Mouse (Mus musculus) inflammation-experienced regulatory T-cells (primary cell): Measurements from ENCODE around the gene Podn. TPM values are rescaled to one million over a fixed set of nuclear protein-coding genes. Genes with fewer than 3 reads are reported as not detected.

Experiments
- polyA plus RNA-seq, 2 experiments: library from polyadenylated mRNA; unstranded; fragments of 100-300 nt; shearing (Covaris generic); gene quantifications; one replicate each; pipeline ENCODE4 v1.2.1; 2017

The Podn gene
- under 1 TPM in 1 of 2 experiments, not detected in 1; 0.94 TPM for polyA plus RNA-seq

GRCm38 (mm10) chr4:108096345-108096744, at the start of gene Podn:
TSS of gene Podn (minus strand) at chr4:108096445.

GRCm38 (mm10) chr4:108144880-108145279, 48.6 kb upstream of the Podn start, which contains the start of gene Scp2:
TSS of gene Scp2 (minus strand) at chr4:108144998.

GRCm38 (mm10) chr4:107967966-107968682, 128.1 kb downstream of the Podn start, which contains the start of gene Slc1a7:
TSS of gene Slc1a7 (plus strand) at chr4:107968332.

Other genes with a start within 250 kb of the Podn start
- 100 to 1,000 TPM; 119 to 131 TPM for gene Magoh, start 216.7 kb downstream of the Podn start, polyA plus RNA-seq
- 10 to 100 TPM; 54.9 to 81.3 TPM for gene 0610037L13Rik, start 206.6 kb downstream of the Podn start, polyA plus RNA-seq
- gene Cpt2, start 172.8 kb downstream of the Podn start, polyA plus RNA-seq = 10 to 100 TPM; 20.2 to 24.5 TPM
- gene Slc1a7, start 128.1 kb downstream of the Podn start, polyA plus RNA-seq = under 1 TPM in 1 of 2 experiments, not detected in 1; 0.13 TPM
- gene Scp2, start 48.6 kb upstream of the Podn start, polyA plus RNA-seq = 100 to 1,000 TPM; 291 to 308 TPM
- 1 to 10 TPM; 4.5 to 9.0 TPM for gene Echdc2, start 69.0 kb upstream of the Podn start, polyA plus RNA-seq
- gene Zyg11a, start 121.6 kb upstream of the Podn start, polyA plus RNA-seq = not detected
- 10 to 100 TPM; 19.4 to 19.5 TPM for gene Zyg11b, start 204.7 kb upstream of the Podn start, polyA plus RNA-seq
- gene Coa7, start 231.7 kb upstream of the Podn start, polyA plus RNA-seq = 10 to 100 TPM; 20.1 to 24.8 TPM